Mouse (Mus musculus) thymus, adult 18-20 months (tissue): Measurements from ENCODE around the gene Ceacam11.
"Not testable (repeated sequence)": the region's sequence is repeated elsewhere in the genome, so short reads cannot be mapped to it uniquely, and the experiment has no call there.

Experiments
- DNase-seq, 2 experiments: peaks; one replicate each; pipeline ENCODE4 v3.0.0; 2022; ENCODE audit warnings: mixed read lengths in 2 of 2

Gene Ceacam11

DNA sequence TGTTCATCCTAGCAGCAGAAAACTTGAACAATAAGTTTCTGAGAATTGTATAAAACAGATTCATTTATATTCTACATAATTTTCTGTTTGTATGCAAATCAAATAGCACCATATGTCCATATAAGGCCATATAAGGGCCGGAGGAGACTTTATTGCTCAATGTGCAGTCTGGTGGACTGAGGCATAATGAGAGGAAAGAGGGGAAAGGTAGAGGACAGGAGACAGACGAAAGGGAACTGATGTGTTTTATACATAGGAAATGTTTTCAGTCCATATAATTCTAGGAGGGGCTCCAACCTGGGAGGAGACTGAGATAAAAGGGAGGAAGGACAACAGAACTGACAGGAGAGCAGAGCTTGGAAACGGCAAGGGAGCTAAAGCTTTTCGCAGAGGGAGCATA is at the start of gene Ceacam11:
Gene Ceacam11, plus strand, starts transcription at position 301 of the 400 bp plus-strand sequence.
- DNase-seq: no peak

DNA sequence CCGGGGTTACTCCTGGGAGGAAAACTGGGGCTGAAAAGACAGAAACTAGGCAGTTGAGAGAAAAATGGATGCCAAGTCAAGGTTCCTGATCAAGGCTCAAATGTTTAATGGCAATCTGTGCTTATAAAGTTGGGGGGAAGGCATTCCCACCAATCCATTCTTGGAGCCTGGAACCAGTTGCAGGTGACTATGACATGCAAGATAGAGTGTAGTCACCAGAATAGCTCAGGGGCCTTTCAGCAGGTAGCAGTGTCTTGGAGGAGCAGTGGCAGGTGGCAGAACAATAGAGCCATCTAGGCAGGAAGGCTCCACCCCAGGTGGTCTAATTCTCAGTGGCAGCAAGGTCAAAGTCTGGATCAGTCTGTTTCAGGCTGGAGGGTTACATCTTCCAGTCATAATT is 29.2 kb downstream of the Ceacam11 start:
- not testable (repeated sequence) for DNase-seq

DNA sequence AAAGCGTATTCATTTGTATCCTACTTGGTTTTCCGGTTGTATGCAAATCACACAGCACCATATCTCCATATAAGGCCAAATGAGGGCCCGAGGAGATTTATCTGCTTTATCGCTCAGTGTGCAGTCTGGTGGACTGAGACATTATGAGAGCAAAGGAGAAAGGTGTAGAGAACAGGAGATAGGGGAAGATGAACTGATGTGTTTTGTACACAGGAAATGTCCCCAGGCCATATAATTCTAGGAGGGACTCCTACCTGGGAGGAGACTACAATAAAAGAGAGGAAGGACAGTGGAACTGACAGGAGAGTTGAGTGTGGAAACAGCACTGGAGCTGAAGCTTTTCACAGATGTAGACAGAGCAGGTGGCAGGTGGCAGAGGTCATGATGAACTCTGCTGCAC is 37.7 kb downstream of the Ceacam11 start, which contains the start of gene Ceacam13:
Gene Ceacam13, plus strand, starts transcription at position 301 of the 400 bp plus-strand sequence.
- DNase-seq: no peak
